Mouse (Mus musculus) layer of hippocampus, adult 8-10 months (tissue): ENCODE data around the gene Gramd2. TPM values are rescaled to one million over a fixed set of nuclear protein-coding genes. Genes with fewer than 3 reads are reported as not detected.
A peak's percentile ranks its signal among the peaks of the same experiment; 100 is the strongest.

Source experiments
- DNase-seq, 2 experiments: peaks; one replicate each; pipeline ENCODE4 v3.0.0; 2022; ENCODE audit warnings: low spot score in 2 of 2
- total RNA-seq, 4 experiments: library from RNA; stranded (reverse); gene quantifications; 2 replicates each; pipeline ENCODE4 v1.2.4; 2022

Gene Gramd2
- total RNA-seq, 4 experiments from 2014 or later = 6.5 to 9.7 (median 7.3) TPM

GRCm38 (mm10) chr9:59667904-59668303 lies 12.0 kb upstream of the Gramd2 start:
- DNase-seq = no peak

GRCm38 (mm10) chr9:59668473-59668872 lies 11.5 kb upstream of the Gramd2 start:
- no peak for DNase-seq

GRCm38 (mm10) chr9:59669172-59669571 lies 10.8 kb upstream of the Gramd2 start:
- no peak for DNase-seq

GRCm38 (mm10) chr9:59672195-59672894 lies 7.6 kb upstream of the Gramd2 start:
- no peak for DNase-seq

- no peak for DNase-seq
Measured at GRCm38 (mm10) chr9:59673427-59673826, 6.5 kb upstream of the Gramd2 start.

- no peak for DNase-seq
Measured at GRCm38 (mm10) chr9:59675598-59675997, 4.3 kb upstream of the Gramd2 start.

GRCm38 (mm10) chr9:59678313-59678712 lies 1.6 kb upstream of the Gramd2 start:
- DNase-seq = no peak

- DNase-seq = no peak
Measured at GRCm38 (mm10) chr9:59680534-59680875, 561 bp downstream of the Gramd2 start.

- no peak for DNase-seq
Measured at GRCm38 (mm10) chr9:59684020-59684419, 4.1 kb downstream of the Gramd2 start.

GRCm38 (mm10) chr9:59687416-59688046 lies 7.6 kb downstream of the Gramd2 start:
- no peak for DNase-seq

- DNase-seq = peak; percentile 84 to 85
Measured at GRCm38 (mm10) chr9:59691635-59692094, 11.7 kb downstream of the Gramd2 start.

GRCm38 (mm10) chr9:59692145-59692544 lies 12.2 kb downstream of the Gramd2 start:
- no peak for DNase-seq

GRCm38 (mm10) chr9:59694571-59695450 lies 14.9 kb downstream of the Gramd2 start:
- DNase-seq = no peak

GRCm38 (mm10) chr9:59695451-59695813 lies 15.5 kb downstream of the Gramd2 start:
- DNase-seq = no peak

GRCm38 (mm10) chr9:59696381-59696780 lies 16.4 kb downstream of the Gramd2 start:
- DNase-seq = no peak

GRCm38 (mm10) chr9:59701094-59701493 lies 21.1 kb downstream of the Gramd2 start:
- no peak for DNase-seq

GRCm38 (mm10) chr9:59703099-59703498 lies 23.2 kb downstream of the Gramd2 start:
- DNase-seq = no peak

- no peak for DNase-seq
Measured at GRCm38 (mm10) chr9:59706850-59707825, 27.2 kb downstream of the Gramd2 start.

GRCm38 (mm10) chr9:59709225-59709624 lies 29.3 kb downstream of the Gramd2 start:
- no peak for DNase-seq

- DNase-seq = no peak
Measured at GRCm38 (mm10) chr9:59716275-59716898, 36.4 kb downstream of the Gramd2 start.
